Mouse (Mus musculus) midbrain, embryonic 11.5 days (tissue): ENCODE results near the gene Wdr19. TPM values are rescaled to one million over a fixed set of nuclear protein-coding genes. Genes with fewer than 3 reads are reported as not detected.

Source experiments
- ATAC-seq: fragments of 200-750 bp; cut with Nextera tagmentation; 2 replicates; pipeline ENCODE4 v1.8.0; 2017; ENCODE audit warnings: moderate TSS enrichment, moderate library complexity; ENCODE audit not compliant: low FRiP score
- DNase-seq: peaks from one replicate; pipeline ENCODE4 v3.0.0; 2015; ENCODE audit warnings: low spot score; ENCODE audit errors: missing footprints
- H3K27ac ChIP-seq: fragments of 300-500 bp; sonication (generic); 2 replicates; pipeline ENCODE4 v1.5.1; 2014; ENCODE audit warnings: low read depth, low read length
- H3K27me3 ChIP-seq: fragments of 300-500 bp; sonication (generic); 2 replicates; pipeline ENCODE4 v1.6.1; 2014; ENCODE audit warnings: mild to moderate bottlenecking, low read length, moderate library complexity, mixed read lengths; ENCODE audit not compliant: control insufficient read depth, insufficient read depth
- H3K36me3 ChIP-seq: fragments of 300-500 bp; sonication (generic); 2 replicates; pipeline ENCODE4 v1.6.1; 2014; ENCODE audit warnings: mild to moderate bottlenecking, low read length, moderate library complexity, mixed read lengths; ENCODE audit not compliant: control insufficient read depth, insufficient read depth
- H3K4me1 ChIP-seq: fragments of 300-500 bp; sonication (generic); 2 replicates; pipeline ENCODE4 v1.6.1; 2014; ENCODE audit warnings: low read length; ENCODE audit not compliant: control insufficient read depth, insufficient read depth
- H3K4me2 ChIP-seq: fragments of 300-500 bp; sonication (generic); 2 replicates; pipeline ENCODE4 v1.6.1; 2014; ENCODE audit warnings: mild to moderate bottlenecking, moderate library complexity
- H3K4me3 ChIP-seq: fragments of 300-500 bp; sonication (generic); 2 replicates; pipeline ENCODE4 v1.5.1; 2014; ENCODE audit warnings: low read depth, low read length
- H3K9ac ChIP-seq: fragments of 300-500 bp; sonication (generic); 2 replicates; pipeline ENCODE4 v1.6.1; 2014; ENCODE audit warnings: low read length
- H3K9me3 ChIP-seq: fragments of 300-500 bp; sonication (generic); 2 replicates; pipeline ENCODE4 v1.6.1; 2016; ENCODE audit warnings: low read length; ENCODE audit not compliant: control insufficient read depth
- WGBS: fragments of 180-500 bp; shearing (Covaris S2); extraction: QIAGEN DNeasy Blood & Tissue Kit; methylation state at CpG from one replicate; pipeline ENCODE4 v1.1.7; 2014; 5-methylcytosine and 5-hydroxymethylcytosine counted together
- polyA plus RNA-seq: library from polyadenylated mRNA; unstranded; fragments of >200 nt; fragmentation: Nextera tagmentation; extraction: Ambion mirVana; gene quantifications from 2 replicates; pipeline ENCODE4 v1.2.1, GENCODE M21; 2014

The Wdr19 gene
- polyA plus RNA-seq, 1 experiment from 2014 or later: 14.6 TPM

DNA sequence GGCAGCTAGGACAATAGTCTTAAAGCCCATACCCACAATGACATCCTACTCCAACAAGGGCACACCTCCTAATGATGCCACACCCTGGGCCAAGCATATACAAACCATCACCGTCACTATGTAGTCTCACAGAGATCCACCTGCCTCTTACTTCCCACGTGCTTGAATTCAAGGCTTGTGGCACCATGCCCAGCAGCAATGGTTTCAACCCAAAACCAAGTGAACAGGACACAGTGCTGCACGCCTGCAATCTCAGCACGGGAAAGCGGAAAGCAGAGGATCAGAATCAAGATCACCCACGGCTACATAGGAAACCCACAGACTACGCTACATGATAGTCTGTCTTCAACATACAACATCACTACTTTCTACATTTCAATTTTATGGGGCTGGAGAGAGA, 108.7 kb downstream of the Wdr19 start:
- H3K9me3 ChIP-seq: no peaks in the 10 kb centered on the region
- H3K4me2 ChIP-seq: no peak overlapping the region
- no peak overlapping the region for H3K9ac ChIP-seq
- H3K36me3 ChIP-seq: peaks cover 7% of the 10 kb centered on the region; the same call in 1 of the 2 replicates
- no peak for DNase-seq
- H3K4me3 ChIP-seq: no peak overlapping the region
- no peaks in the 10 kb centered on the region for H3K27me3 ChIP-seq
- no peaks in the 10 kb centered on the region for H3K4me1 ChIP-seq
- WGBS: 96% methylated on average over 7 of the region's 7 CpGs
- H3K27ac ChIP-seq: no peak overlapping the region
- no peak for ATAC-seq

DNA sequence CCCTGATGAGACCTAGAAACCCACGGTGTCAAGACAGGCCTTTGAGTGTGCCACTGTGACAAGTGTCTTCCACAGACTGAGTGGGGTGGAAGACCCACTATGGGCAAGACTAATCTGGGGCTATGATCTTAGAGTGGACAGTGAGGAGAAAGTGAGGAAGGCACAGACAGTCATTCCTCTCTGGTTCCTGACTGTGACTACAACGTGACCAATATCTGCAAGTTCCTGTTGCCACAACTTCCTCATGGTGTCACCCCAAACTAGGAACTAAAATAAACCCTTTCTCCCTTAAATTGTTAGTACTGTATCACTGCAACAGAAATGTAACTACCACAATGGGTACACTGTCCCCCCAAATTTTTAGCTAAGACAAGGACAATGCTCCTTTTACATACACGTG, 109.4 kb downstream of the Wdr19 start:
- 98% methylated on average over 3 of the region's 3 CpGs for WGBS
- Histone ChIP-seq H3K4me3 (no peak overlapping the region), H3K9me3 (no peaks in the 10 kb centered on the region), H3K4me2 (no peak overlapping the region), H3K36me3 (peaks cover 7% of the 10 kb centered on the region; the same call in 1 of the 2 replicates), H3K27me3 (no peaks in the 10 kb centered on the region), H3K4me1 (no peaks in the 10 kb centered on the region), H3K27ac (no peak overlapping the region), H3K9ac (no peak overlapping the region)
- no peak for DNase-seq
- ATAC-seq: no peak

Other genes with a start within 250 kb of the Wdr19 start
- gene Tlr6, start 239.6 kb upstream of the Wdr19 start, polyA plus RNA-seq: 0.33 and 0.41 TPM in 2 replicates
- 14.8 and 17.3 TPM in 2 replicates for gene Fam114a1, start 229.6 kb upstream of the Wdr19 start, polyA plus RNA-seq
- gene Tmem156, start 107.6 kb upstream of the Wdr19 start, polyA plus RNA-seq: 0.19 TPM in 1 of 2 replicates, not detected in the other
- gene Klhl5, start 92.2 kb upstream of the Wdr19 start, polyA plus RNA-seq: 18.7 and 20.6 TPM in 2 replicates
- gene Rfc1, start 136.0 kb downstream of the Wdr19 start, polyA plus RNA-seq: 92.3 and 98.2 TPM in 2 replicates
- gene Klb, start 148.6 kb downstream of the Wdr19 start, polyA plus RNA-seq: 0.04 and 0.14 TPM in 2 replicates
- gene Rpl9, start 191.7 kb downstream of the Wdr19 start, polyA plus RNA-seq: 896 and 929 TPM in 2 replicates
- gene Lias, start 191.8 kb downstream of the Wdr19 start, polyA plus RNA-seq: 67.4 and 67.8 TPM in 2 replicates
- 55.0 and 63.3 TPM in 2 replicates for gene Ugdh, start 236.3 kb downstream of the Wdr19 start, polyA plus RNA-seq